Mouse (Mus musculus): ENCODE measurements around the gene Atp6v0a4. TPM values are rescaled to one million over a fixed set of nuclear protein-coding genes. Genes with fewer than 3 reads are reported as not detected.

The Atp6v0a4 gene
- polyA plus RNA-seq, 1 experiment from 2014 or later, result 0.38 TPM

- H3K4me2 ChIP-seq (ENCODE audit: low read length), result no peak overlapping the region
- peaks cover 0 to 5% of the 10 kb centered on the region in 2 experiments; a peak in 2 of 4 replicates for H3K4me1 ChIP-seq (ENCODE audit: control insufficient read depth in 2 of 2, insufficient read depth in 2 of 2, low read length in 2 of 2)
- no peak overlapping the region for H3K27ac ChIP-seq (replicated peaks in 1 of 2; ENCODE audit: control insufficient read depth in 1 of 2, insufficient read depth in 1 of 2, low read depth in 2 of 2, low read length in 2 of 2)
- no peak for ATAC-seq (ENCODE audit: insufficient number of reproducible peaks, insufficient read depth, low FRiP score, low read depth)
- peaks cover 4% of the 10 kb centered on the region for H3K9me3 ChIP-seq (ENCODE audit: control insufficient read depth, low read length)
- no peaks in the 10 kb centered on the region for H3K27me3 ChIP-seq (ENCODE audit: control insufficient read depth, insufficient read depth, low read length)
- 63% methylated on average over 2 of the region's 2 CpGs for WGBS
- no peak overlapping the region for H3K4me3 ChIP-seq (ENCODE audit: control insufficient read depth in 1 of 2, insufficient read depth in 1 of 2, low read depth in 1 of 2, low read length in 2 of 2)
- no peaks in the 10 kb centered on the region for H3K36me3 ChIP-seq (ENCODE audit: control insufficient read depth, insufficient read depth, low read length)
- no peak overlapping the region for H3K9ac ChIP-seq (ENCODE audit: low read length)
Observed at GRCm38 (mm10) chr6:38064621-38065020, 59.8 kb downstream of the Atp6v0a4 start.

- Histone ChIP-seq H3K27ac (replicated peaks in 1 of 2; ENCODE audit: control insufficient read depth in 1 of 2, insufficient read depth in 1 of 2, low read depth in 2 of 2, low read length in 2 of 2) (no peak overlapping the region), H3K4me3 (ENCODE audit: control insufficient read depth in 1 of 2, insufficient read depth in 1 of 2, low read depth in 1 of 2, low read length in 2 of 2) (no peak overlapping the region), H3K36me3 (ENCODE audit: control insufficient read depth, insufficient read depth, low read length) (no peaks in the 10 kb centered on the region), H3K9ac (ENCODE audit: low read length) (no peak overlapping the region), H3K9me3 (ENCODE audit: control insufficient read depth, low read length) (peaks cover 4% of the 10 kb centered on the region), H3K4me2 (ENCODE audit: low read length) (no peak overlapping the region), H3K4me1 (ENCODE audit: control insufficient read depth in 2 of 2, insufficient read depth in 2 of 2, low read length in 2 of 2) (no peaks in the 10 kb centered on the region), H3K27me3 (ENCODE audit: control insufficient read depth, insufficient read depth, low read length) (no peaks in the 10 kb centered on the region)
- ATAC-seq (ENCODE audit: insufficient number of reproducible peaks, insufficient read depth, low FRiP score, low read depth), result no peak
- 59% methylated on average over 5 of the region's 5 CpGs for WGBS
Observed at GRCm38 (mm10) chr6:38058805-38059204, 65.6 kb downstream of the Atp6v0a4 start.

- H3K9ac ChIP-seq (ENCODE audit: low read length), result no peak overlapping the region
- H3K4me3 ChIP-seq (ENCODE audit: control insufficient read depth in 1 of 2, insufficient read depth in 1 of 2, low read depth in 1 of 2, low read length in 2 of 2), result no peak overlapping the region
- H3K27ac ChIP-seq (replicated peaks in 1 of 2; ENCODE audit: control insufficient read depth in 1 of 2, insufficient read depth in 1 of 2, low read depth in 2 of 2, low read length in 2 of 2), result no peak overlapping the region
- 71% methylated on average over 15 of the region's 15 CpGs for WGBS
- no peak overlapping the region for H3K4me2 ChIP-seq (ENCODE audit: low read length)
- no peak for ATAC-seq (ENCODE audit: insufficient number of reproducible peaks, insufficient read depth, low FRiP score, low read depth)
- H3K9me3 ChIP-seq (ENCODE audit: control insufficient read depth, low read length), result no peaks in the 10 kb centered on the region
- no peaks in the 10 kb centered on the region for H3K27me3 ChIP-seq (ENCODE audit: control insufficient read depth, insufficient read depth, low read length)
- H3K36me3 ChIP-seq (ENCODE audit: control insufficient read depth, insufficient read depth, low read length), result no peaks in the 10 kb centered on the region
- H3K4me1 ChIP-seq (ENCODE audit: control insufficient read depth in 2 of 2, insufficient read depth in 2 of 2, low read length in 2 of 2), result no peaks in the 10 kb centered on the region
Observed at GRCm38 (mm10) chr6:38055471-38056330, 68.7 kb downstream of the Atp6v0a4 start.

- no peak overlapping the region for H3K27ac ChIP-seq (replicated peaks in 1 of 2; ENCODE audit: control insufficient read depth in 1 of 2, insufficient read depth in 1 of 2, low read depth in 2 of 2, low read length in 2 of 2)
- no peaks in the 10 kb centered on the region for H3K36me3 ChIP-seq (ENCODE audit: control insufficient read depth, insufficient read depth, low read length)
- WGBS, result 90% methylated on average over 6 of the region's 6 CpGs
- H3K4me3 ChIP-seq (ENCODE audit: control insufficient read depth in 1 of 2, insufficient read depth in 1 of 2, low read depth in 1 of 2, low read length in 2 of 2), result no peak overlapping the region
- H3K27me3 ChIP-seq (ENCODE audit: control insufficient read depth, insufficient read depth, low read length), result no peaks in the 10 kb centered on the region
- H3K4me2 ChIP-seq (ENCODE audit: low read length), result no peak overlapping the region
- no peak for ATAC-seq (ENCODE audit: insufficient number of reproducible peaks, insufficient read depth, low FRiP score, low read depth)
- no peak overlapping the region for H3K9ac ChIP-seq (ENCODE audit: low read length)
- 0 out of 2 replicates have a peak, but pooled peaks cover under 1% of the 10 kb centered on the region for H3K9me3 ChIP-seq (ENCODE audit: control insufficient read depth, low read length)
- peaks cover 9% of the 10 kb centered on the region in 2 experiments; a peak in 2 of 4 replicates for H3K4me1 ChIP-seq (ENCODE audit: control insufficient read depth in 2 of 2, insufficient read depth in 2 of 2, low read length in 2 of 2)
Observed at GRCm38 (mm10) chr6:38049601-38050000, 74.8 kb downstream of the Atp6v0a4 start.

- Histone ChIP-seq H3K9me3 (ENCODE audit: control insufficient read depth, low read length) (peaks cover 4% of the 10 kb centered on the region; the same call in 1 of the 2 replicates), H3K4me1 (ENCODE audit: control insufficient read depth in 2 of 2, insufficient read depth in 2 of 2, low read length in 2 of 2) (peaks cover 9% of the 10 kb centered on the region in 2 experiments; a peak in 2 of 4 replicates), H3K4me2 (ENCODE audit: low read length) (no peak overlapping the region), H3K4me3 (ENCODE audit: control insufficient read depth in 1 of 2, insufficient read depth in 1 of 2, low read depth in 1 of 2, low read length in 2 of 2) (no peak overlapping the region), H3K36me3 (ENCODE audit: control insufficient read depth, insufficient read depth, low read length) (no peaks in the 10 kb centered on the region), H3K9ac (ENCODE audit: low read length) (no peak overlapping the region), H3K27me3 (ENCODE audit: control insufficient read depth, insufficient read depth, low read length) (no peaks in the 10 kb centered on the region), H3K27ac (replicated peaks in 1 of 2; ENCODE audit: control insufficient read depth in 1 of 2, insufficient read depth in 1 of 2, low read depth in 2 of 2, low read length in 2 of 2) (peak overlapping the region; percentile 62 to 76)
- 43% methylated on average over 6 of the region's 6 CpGs for WGBS
- peak; percentile 70 for ATAC-seq (ENCODE audit: insufficient number of reproducible peaks, insufficient read depth, low FRiP score, low read depth)
Observed at GRCm38 (mm10) chr6:38048800-38049561, 75.4 kb downstream of the Atp6v0a4 start.

GRCm38 (mm10) chr6:38048003-38048402 is 76.4 kb downstream of the Atp6v0a4 start:
- Histone ChIP-seq H3K9ac (ENCODE audit: low read length) (no peak overlapping the region), H3K9me3 (ENCODE audit: control insufficient read depth, low read length) (peaks cover 4% of the 10 kb centered on the region; the same call in 1 of the 2 replicates), H3K27ac (replicated peaks in 1 of 2; ENCODE audit: control insufficient read depth in 1 of 2, insufficient read depth in 1 of 2, low read depth in 2 of 2, low read length in 2 of 2) (peak overlapping the region; percentile 28 to 37; a peak in 1 of 4 replicates), H3K4me2 (ENCODE audit: low read length) (no peak overlapping the region), H3K27me3 (ENCODE audit: control insufficient read depth, insufficient read depth, low read length) (no peaks in the 10 kb centered on the region), H3K4me1 (ENCODE audit: control insufficient read depth in 2 of 2, insufficient read depth in 2 of 2, low read length in 2 of 2) (peaks cover 9% of the 10 kb centered on the region in 2 experiments; a peak in 2 of 4 replicates), H3K4me3 (ENCODE audit: control insufficient read depth in 1 of 2, insufficient read depth in 1 of 2, low read depth in 1 of 2, low read length in 2 of 2) (no peak overlapping the region), H3K36me3 (ENCODE audit: control insufficient read depth, insufficient read depth, low read length) (no peaks in the 10 kb centered on the region)
- WGBS, result 78% methylated on average over 4 of the region's 4 CpGs
- ATAC-seq (ENCODE audit: insufficient number of reproducible peaks, insufficient read depth, low FRiP score, low read depth), result no peak

GRCm38 (mm10) chr6:38046838-38047237 is 77.5 kb downstream of the Atp6v0a4 start, which contains the start of gene Svopl:
TSS of gene Svopl (minus strand) at chr6:38046996.
- H3K4me3 ChIP-seq (ENCODE audit: control insufficient read depth in 1 of 2, insufficient read depth in 1 of 2, low read depth in 1 of 2, low read length in 2 of 2), result no peak within 1 kb of the TSS
- H3K9ac ChIP-seq (ENCODE audit: low read length), result no peak within 1 kb of the TSS
- H3K36me3 ChIP-seq (ENCODE audit: control insufficient read depth, insufficient read depth, low read length), result no peaks in the 10 kb centered on the region
- H3K4me2 ChIP-seq (ENCODE audit: low read length), result no peak within 1 kb of the TSS
- ATAC-seq (ENCODE audit: insufficient number of reproducible peaks, insufficient read depth, low FRiP score, low read depth), result no peak
- peaks cover 9% of the 10 kb centered on the region in 2 experiments; a peak in 2 of 4 replicates for H3K4me1 ChIP-seq (ENCODE audit: control insufficient read depth in 2 of 2, insufficient read depth in 2 of 2, low read length in 2 of 2)
- H3K9me3 ChIP-seq (ENCODE audit: control insufficient read depth, low read length), result peaks cover 4% of the 10 kb centered on the region; the same call in 1 of the 2 replicates
- no peaks in the 10 kb centered on the region for H3K27me3 ChIP-seq (ENCODE audit: control insufficient read depth, insufficient read depth, low read length)
- 0 out of 4 replicates have a peak within 1 kb of the TSS, but pooled peaks of 1 of the 2 experiments have one; percentile 37 for H3K27ac ChIP-seq (replicated peaks in 1 of 2; ENCODE audit: control insufficient read depth in 1 of 2, insufficient read depth in 1 of 2, low read depth in 2 of 2, low read length in 2 of 2)
- WGBS, result 31% methylated on average over 6 of the region's 6 CpGs
